Mouse (Mus musculus): Measurements from ENCODE around the gene Epn2. TPM values are rescaled to one million over a fixed set of nuclear protein-coding genes. Genes with fewer than 3 reads are reported as not detected.
A peak's percentile ranks its signal among the peaks of the same experiment; 100 is the strongest.

The Epn2 gene
- total RNA-seq, 1 experiment from 2014 or later: 35.2 TPM

DNA sequence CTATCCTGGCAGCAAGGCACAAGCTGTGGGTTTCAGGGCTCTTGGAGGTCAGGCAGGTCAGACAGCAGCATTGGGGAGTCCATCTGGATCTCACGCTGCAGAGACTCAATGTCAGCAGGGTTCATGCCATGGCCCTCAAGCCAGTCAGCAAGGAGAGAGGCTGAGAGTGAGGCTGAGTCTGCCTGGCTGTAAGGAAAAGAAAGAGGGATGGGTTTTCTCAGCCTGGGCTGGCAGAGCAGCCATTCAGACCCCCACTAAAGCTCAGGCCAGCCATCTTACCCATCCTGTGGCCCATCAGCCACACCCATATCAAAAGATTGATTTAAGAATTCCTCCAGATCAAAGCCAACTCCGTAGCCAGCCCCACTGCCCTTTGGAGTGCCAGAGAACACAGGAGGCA is 90.4 kb downstream of the Epn2 start:
- no peak for DNase-seq

DNA sequence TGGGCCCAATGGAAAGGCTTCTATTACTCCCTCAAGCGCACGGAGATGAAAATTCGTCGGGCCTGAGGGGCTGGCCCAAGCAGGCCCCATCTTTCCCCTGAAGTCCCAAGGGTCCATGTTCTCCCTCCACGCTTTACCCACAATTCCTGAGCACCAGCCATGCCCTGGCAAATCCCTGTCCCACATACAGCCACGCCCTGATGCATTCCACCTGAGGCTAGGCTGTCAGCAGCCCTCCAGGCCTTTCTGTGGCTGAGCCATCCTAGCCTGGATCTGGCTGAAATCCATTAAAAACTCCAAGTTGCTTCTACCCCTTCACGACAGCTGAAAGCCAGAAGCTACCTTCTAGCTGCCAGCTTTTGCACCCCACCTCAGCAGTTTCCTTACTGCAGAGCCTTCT is 91.6 kb downstream of the Epn2 start:
- no peak for DNase-seq

DNA sequence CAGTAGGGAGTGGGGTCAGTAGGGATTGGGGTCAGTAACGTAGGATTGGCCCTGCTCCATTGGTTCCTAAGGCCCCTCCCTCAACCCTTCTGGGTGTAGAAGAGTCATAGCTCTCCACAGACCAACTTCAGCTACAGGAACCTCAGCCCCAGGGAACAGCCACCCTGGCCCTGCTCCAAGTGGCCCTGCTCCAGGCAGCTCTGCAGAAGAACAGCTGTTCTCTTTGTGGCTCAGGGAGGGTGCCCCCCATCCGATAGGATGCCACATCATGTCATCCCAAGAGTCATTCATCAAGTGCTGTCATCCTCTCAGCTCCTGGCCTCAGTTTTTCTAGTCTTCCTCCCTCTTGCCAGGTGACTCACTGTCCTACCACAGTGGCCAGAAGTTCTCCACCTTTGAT is 92.1 kb downstream of the Epn2 start:
- peak; percentile 83 for DNase-seq

DNA sequence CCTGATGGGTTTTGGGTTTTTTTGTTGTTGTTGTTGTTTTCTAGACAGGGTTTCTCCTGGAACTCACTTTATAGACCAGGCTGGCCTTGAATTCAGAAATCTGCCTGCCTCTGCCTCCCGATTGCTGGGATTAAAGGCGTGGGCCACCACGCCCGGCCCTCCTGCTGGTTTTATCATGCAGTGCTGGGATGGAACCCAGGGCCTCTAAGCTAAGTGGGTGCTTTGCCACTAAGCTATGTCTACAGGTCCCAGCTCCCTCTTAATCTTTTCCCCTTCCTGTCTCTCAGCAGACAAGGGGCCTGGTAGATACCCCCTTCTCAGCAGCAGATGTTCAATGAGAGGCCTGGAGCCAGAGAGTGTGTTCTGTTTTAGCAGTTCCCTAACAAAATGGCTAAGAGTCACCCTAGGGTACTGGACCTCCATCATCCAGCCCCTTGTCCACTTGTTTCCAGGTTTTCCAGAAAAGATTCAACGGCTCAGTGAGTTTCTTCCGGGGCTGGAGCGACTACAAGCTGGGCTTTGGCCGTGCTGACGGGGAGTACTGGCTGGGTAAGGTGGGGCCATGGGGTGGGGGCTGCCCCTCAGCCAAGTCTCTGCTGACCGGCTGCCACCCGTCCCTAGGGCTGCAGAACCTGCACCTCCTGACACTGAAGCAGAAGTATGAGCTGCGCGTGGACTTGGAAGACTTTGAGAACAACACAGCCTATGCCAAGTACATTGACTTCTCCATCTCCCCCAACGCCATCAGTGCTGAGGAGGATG is 92.8 kb downstream of the Epn2 start:
- no peak for DNase-seq

DNA sequence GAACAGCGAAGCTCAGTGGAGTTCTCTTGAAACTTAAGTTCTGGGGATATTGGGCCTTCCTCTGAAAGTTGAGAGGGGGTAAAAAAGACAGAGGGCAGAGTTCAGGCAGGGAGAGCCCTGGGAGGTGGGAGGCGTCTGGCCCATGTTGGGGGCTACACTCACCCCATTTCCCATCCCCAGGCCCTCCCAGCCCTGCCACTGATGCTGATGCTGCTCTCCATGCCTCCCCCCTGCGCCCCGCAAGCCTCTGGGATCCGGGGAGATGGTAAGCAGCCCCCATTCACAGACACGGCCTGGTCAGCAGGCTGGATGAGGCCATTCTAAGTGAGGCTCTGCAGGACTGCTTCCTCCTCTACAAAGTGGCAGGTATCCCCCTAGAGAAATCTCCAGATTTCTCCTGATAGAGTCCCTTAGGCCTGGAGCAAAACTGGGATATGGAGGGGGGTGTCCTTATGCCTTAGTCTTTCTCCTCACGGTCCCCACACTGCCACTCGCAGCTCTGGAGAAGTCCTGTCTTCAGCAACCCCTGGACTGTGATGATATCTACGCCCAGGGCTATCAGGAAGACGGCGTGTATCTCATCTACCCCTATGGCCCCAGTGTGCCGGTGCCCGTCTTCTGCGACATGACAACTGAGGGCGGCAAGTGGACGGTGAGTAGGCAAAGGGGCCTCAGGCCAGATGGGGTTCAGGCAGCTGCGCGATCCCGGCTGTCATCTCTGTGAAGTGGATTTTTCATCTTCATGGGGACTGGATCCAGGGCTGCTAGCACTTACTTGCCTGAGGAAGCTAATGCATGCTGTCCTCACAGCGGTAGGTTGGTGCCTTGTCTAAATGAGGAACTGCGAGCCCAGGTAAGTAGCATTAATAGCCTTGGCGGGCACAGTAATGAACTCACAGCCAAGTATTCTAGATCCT is 93.7 kb downstream of the Epn2 start:
- DNase-seq: no peak

DNA sequence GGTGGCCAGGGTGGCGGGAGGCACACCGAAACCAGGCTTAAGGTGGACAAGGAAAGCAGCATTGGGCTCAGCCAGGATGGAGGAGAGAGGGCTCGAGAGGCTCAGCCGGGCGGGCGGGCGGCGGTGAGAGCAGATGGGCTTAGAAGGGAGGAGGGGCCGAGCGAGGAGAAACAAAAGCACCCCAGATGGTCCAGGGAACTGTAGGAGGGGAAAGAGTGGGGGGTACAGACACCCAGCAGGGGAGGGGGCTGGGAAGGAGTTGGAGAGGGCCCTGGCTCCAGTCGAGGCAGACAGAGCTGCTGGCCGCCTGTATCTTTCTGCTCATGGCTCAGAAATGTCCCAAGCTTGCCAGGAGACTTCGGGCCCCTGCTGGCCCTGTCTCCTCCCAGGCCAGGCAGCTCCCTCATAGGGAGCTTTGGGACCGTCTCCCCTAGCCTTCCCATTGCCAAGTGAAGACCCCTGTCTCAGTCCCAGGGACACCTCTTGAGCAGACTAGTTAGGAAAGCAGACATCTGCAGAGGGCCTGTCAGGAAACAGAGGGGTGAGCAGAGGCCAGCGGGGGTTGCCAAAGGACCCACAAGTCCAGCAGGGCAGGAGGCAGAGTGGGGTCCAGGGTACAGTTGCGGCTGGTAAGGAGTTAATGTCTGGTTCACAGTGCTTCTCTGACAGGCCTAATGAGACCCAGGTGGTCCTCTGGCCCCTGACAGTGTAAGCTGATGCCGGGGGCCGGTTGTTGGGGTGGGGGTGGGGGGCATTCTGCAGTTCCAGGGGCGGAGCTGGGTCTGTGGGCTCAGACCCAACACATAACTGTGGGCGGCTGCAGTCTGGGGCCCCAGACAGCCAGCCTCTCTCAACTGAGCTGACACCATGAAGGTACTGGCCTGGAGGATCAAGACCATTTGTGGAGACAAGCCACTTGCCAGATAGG is 94.6 kb downstream of the Epn2 start, which contains the start of gene Mfap4:
TSS of gene Mfap4 (plus strand) at position 819 of the 928 bp plus-strand sequence.
- no peak for DNase-seq

DNA sequence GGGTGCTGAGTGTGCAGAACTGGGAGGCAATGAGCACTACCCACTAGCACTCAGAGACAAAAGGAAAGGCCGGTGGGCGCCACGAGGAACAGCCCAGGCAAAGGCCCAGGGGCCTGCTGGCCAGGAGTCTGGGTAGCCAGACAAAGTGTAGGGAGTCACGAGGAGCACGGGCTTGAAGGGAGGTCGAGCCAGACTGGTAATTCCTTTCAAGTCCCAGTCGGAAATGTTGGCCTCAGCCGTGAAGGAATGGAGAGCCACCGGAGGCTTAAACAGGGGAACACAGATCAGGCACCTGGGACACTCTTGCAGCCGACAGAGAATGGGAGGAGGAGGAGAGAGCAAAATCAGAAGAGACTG is 95.3 kb downstream of the Epn2 start:
- DNase-seq: no peak

DNA sequence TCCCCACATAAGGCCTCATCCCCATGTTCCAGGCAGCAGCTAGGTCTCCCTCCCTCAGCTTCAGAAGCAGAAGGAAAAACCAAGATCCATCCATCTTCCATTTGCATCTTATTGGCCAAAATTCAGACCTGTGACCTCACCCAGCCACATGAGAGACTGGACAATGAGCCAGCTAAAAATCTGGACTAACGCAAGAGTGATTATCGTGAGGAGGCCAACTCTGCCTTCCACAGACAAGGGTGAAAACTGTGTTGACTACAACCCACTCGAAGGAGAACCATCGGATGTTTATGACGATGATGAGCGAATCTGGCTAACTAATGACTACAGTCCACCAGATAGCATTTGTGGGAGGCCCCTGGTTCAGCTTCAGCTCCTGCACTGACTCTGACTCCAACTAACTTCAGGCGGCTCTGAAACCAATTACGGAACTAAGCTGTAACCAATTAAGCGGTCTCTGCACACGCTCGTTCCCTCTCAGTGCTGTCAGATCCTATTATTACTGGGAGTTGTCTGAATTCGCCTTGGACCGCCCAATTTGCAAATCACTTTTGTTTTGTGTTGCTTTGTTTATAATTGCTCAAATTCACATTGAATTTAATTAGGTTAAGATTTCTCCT is 96.2 kb downstream of the Epn2 start:
- DNase-seq: no peak

DNA sequence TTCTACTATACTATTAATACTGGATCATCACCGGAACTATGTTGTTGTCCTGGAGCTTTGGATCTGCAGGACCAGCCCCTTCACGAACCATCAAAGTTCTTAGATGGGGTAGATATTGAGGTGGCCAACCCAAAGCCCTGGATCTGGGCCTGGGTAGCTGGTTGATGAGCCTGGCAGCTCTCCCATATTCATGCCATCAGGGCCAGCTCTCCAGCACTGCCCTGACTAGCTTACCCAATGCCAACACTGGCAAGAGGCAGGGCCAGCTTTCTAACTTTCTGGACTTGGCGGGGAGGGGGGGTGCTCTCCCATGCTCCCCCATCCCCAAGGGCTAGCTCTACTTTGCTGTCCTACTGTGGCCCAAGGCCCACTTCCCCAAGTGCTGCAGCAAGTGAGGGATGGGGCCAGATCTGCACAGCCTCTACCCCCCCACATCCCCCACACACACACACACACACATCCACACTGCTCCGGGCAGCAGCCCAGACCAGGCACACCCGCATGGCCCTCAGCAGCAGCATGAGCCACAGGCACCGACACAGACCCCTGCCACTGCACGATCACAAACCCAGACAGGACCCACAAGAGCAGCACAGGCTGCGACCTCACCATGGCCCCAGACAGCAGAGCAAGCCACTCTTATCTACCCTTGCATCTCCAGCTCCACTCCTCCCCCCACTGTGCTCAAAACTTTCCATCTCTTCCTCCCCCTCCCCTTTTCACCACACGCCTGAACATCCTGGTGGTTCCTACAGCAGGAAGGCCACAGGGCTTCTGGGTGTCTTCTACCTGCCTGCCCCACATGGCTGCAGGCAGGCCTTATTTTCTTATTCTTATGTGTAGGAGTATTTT is 98.0 kb downstream of the Epn2 start:
- DNase-seq: no peak

DNA sequence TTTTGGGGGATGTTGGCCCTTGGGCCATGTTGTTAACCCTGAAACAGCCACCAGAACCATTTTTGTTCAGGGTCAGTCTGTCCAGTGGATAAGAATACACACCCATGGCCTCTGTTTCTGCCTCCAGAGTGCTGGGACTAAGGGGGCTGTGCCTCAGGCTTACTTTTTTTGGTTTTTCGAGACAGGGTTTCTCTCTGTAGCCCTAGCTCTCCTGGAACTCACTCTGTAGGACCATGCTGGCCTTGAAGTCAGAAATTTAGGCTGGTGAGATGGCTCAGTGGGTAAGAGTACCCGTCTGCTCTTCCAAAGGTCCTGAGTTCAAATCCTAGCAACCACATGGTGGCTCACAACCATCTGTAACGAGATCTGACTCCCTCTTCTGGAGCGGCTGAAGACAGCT is 100.7 kb downstream of the Epn2 start:
- no peak for DNase-seq

DNA sequence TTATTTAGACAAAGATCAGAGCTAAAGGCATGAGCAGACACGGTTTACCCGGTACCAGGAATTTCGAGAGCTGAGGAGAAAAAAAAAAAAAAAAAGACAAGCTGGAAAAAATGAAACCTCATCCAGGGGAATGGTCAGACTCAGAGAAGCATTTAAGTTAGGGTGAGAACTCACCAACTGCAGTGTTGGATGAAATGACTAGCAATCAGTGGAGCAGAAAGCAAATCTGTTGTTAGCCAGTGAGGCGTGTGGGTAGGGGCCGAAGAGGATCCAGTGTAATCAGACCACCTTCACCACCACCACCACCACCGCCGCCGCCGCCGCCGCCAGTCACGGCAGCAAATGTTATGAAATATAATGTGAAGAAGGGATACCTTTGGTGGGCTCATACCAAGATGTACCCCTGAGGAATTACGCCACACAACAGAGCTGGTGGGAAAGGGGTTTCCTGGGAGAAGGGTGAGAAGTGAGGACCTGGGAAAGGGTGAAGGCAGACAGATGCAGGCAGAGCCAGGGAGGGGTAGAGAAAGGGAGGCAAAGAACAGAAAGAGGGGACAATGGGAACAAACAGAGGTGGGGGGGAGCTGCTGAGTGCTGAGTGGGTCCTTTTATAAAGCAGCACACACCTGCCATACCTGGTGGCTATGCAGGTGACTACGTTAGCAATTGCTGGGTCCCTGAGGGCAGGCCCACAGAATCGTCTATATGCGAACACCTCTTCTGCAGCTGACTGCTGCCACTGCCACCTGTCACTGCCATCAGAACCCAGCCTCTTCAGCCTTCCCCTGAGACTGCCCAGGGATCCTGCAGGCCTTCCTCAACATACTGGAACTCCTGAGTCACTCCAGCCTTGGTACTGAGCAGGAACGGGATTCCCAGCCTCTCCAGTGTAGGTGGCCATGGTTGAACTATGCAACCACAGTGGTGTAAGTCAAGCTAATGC is 101.7 kb downstream of the Epn2 start:
- DNase-seq: no peak

DNA sequence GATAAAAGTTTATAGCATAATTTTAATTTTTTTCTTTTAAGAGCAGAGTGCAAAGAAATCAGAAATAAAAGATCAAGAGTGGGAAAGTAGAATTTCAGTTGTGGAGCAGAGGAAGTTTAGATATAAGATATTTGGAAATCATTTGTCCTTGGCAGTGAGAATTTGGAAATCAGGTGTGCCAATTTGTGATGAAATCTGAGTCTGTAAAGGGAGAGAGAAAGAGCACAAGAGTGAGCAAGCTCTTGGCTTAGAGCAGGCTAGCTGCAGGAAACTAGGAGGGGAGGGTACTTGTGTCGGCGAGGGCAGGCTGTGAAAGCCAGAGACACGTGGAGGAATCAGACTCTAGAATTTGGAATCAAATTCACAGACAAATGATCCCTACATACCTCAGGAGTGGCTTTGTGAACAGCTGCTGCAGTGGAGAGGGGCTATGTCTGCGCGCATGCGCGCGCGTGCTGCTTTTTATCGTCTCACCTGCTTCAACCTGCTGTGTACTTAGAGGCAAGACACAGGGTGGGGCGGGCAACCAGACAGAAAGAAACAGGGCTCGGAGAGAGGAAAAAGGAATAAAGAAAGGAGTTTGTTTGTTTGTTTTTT is 102.6 kb downstream of the Epn2 start:
- DNase-seq: no peak

DNA sequence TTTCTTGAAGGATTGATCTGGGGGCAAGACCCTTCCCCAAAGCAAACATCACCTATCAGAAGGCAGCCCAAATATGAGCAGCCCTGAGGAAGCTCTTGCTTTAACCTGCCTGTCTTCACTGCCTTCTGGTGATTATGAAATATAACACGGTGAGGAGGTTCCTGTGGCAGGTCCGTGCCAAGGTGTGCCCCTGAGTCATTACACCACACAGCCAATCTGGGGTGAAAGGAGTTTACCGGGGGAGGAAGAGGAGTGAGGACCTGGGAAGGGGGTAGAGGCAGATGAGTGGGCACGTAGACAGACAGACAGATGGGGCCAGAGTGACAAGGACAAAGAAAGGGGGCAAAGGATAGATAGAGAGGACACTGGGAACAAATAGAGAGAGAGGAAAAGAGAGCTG is 105.9 kb downstream of the Epn2 start:
- DNase-seq: no peak

DNA sequence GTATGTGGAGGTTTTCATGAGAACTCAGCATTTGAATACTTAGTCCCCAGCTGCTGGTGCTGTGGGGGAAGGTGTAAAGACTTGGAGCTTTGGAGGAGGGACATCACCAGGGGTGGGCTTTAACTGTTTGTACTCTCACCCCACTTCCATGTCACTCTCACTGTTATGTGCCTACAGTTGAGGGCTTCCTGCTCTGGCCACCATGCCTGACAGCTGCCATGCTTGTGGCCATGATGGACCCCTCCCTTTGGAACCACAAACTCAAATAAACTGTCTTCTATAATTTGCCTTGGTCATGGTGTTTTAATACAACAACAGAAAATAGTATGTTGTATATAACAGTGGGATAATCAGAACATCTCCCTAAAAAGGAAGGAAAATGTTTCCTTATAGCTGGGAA is 108.6 kb downstream of the Epn2 start:
- DNase-seq: no peak

DNA sequence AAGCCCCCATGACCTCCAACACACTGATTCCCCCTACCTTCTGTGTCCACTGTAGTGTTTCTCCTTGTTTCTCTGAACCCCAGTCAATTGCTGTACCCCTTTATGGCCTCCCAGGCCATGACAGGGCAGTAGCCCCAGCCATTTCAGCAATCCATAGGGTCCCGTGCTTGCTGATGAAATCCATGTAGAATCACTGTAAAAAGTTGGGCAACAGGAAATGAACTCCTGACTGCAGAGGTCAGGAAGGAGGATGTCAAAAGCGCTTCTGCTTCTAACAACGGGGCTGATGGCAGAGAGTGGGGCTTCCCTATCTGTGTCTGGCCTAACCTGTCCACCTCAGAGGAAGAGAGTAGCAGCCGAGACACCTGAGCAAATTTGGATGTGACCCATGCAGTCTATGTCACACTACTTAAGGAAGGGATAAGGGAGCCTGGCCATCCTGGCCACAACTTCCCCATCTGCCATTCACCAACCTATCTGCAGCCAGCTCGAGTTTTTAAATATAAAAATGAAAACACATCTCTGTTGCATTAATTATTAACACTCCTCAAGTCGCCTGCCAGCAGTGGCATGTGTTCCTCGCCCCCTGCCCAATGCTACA is 110.1 kb downstream of the Epn2 start:
- DNase-seq: no peak

DNA sequence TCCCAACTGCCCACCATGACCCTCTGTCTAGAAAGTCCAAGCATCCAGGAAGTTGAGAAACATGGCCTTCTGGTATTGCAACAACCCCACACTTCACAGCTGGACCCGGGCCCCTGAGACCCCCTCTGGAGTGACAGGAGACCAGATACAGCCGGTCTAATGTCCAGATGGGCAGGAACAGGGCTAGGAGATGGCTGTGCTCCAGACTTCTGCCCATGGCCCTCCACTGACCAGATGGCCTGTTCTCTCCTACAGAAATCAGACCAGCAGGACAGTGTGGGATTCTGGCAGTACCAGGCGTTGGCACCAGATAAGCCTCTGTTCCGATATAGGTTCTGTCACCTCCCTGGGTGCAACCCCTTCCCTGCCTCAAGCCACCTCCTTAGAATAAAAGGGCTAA is 111.0 kb downstream of the Epn2 start:
- DNase-seq: no peak
